Mouse (Mus musculus): ENCODE measurements at regions not wholly inside any gene's neighbourhood (a gene's known extent, or its start where the extent isn't known, plus 50 kb on each side); places are given as distances from the start of the nearest gene placed in this dataset.

- no peak for DNase-seq (ENCODE audit: inconsistent ontology term)
These were observed 51.5 kb downstream of the Aym1 start for GRCm38 (mm10) chr5:113408588-113408987.

GRCm38 (mm10) chr5:113410963-113411362, 53.9 kb downstream of the Aym1 start:
- no peak for DNase-seq (ENCODE audit: inconsistent ontology term)

- DNase-seq (ENCODE audit: inconsistent ontology term): peak; percentile 3
These were observed 57.5 kb downstream of the Aym1 start for GRCm38 (mm10) chr5:113414639-113415038.

GRCm38 (mm10) chr5:113418335-113419013, 61.4 kb downstream of the Aym1 start:
- no peak for DNase-seq (ENCODE audit: inconsistent ontology term)

GRCm38 (mm10) chr5:113420619-113421018, 63.5 kb downstream of the Aym1 start:
- no peak for DNase-seq (ENCODE audit: inconsistent ontology term)

GRCm38 (mm10) chr5:113421993-113422725, 65.1 kb downstream of the Aym1 start:
- peak; percentile 4 for DNase-seq (ENCODE audit: inconsistent ontology term)

- DNase-seq (ENCODE audit: inconsistent ontology term): no peak
These were observed 65.6 kb downstream of the Aym1 start for GRCm38 (mm10) chr5:113422726-113423110.

- no peak for DNase-seq (ENCODE audit: inconsistent ontology term)
These were observed 62.4 kb upstream of the Wscd2 start for GRCm38 (mm10) chr5:113427779-113428178.

- DNase-seq (ENCODE audit: inconsistent ontology term): no peak
These were observed 58.8 kb upstream of the Wscd2 start for GRCm38 (mm10) chr5:113431334-113431733.

- no peak for DNase-seq (ENCODE audit: inconsistent ontology term)
These were observed 53.1 kb upstream of the Wscd2 start for GRCm38 (mm10) chr5:113436987-113437386.
